Mouse (Mus musculus) R1 (cell line): ENCODE measurements at regions not wholly inside any gene's neighbourhood (a gene's known extent, or its start where the extent isn't known, plus 50 kb on each side); places are given as distances from the start of the nearest gene placed in this dataset.
A peak's percentile ranks its signal among the peaks of the same experiment; 100 is the strongest.

Experiments used
- DNase-seq: peaks from one replicate; pipeline ENCODE4 v3.0.0-alpha.2; 2018; ENCODE audit warnings: low read depth, low spot score

GRCm38 (mm10) chr12:45442474-45442873 is 368.0 kb upstream of the Stxbp6 start:
- DNase-seq: no peak

- DNase-seq: no peak
Observed at GRCm38 (mm10) chr12:45439745-45440144, 365.2 kb upstream of the Stxbp6 start.

GRCm38 (mm10) chr12:45437271-45437670 is 362.8 kb upstream of the Stxbp6 start:
- DNase-seq: no peak

GRCm38 (mm10) chr12:45399436-45399835 is 324.9 kb upstream of the Stxbp6 start:
- DNase-seq: no peak

- peak; percentile 53 for DNase-seq
Observed at GRCm38 (mm10) chr12:45384864-45385263, 310.4 kb upstream of the Stxbp6 start.
